Mouse (Mus musculus): Measurements from ENCODE around the gene Lrrc4. TPM values are rescaled to one million over a fixed set of nuclear protein-coding genes. Genes with fewer than 3 reads are reported as not detected.

Gene Lrrc4
- polyA plus RNA-seq, 1 experiment from 2014 or later = 1.9 TPM

- ATAC-seq (replicated peaks; ENCODE audit: low FRiP score) = no peak
- 42% methylated on average over 3 of the region's 3 CpGs for WGBS
- no peak overlapping the region for H3K4me3 ChIP-seq (replicated peaks)
- H3K9me3 ChIP-seq (replicated peaks) = no peaks in the 10 kb centered on the region
- no peaks in the 10 kb centered on the region for H3K27me3 ChIP-seq
- no peaks in the 10 kb centered on the region for H3K36me3 ChIP-seq
- no peak overlapping the region for H3K4me2 ChIP-seq
- H3K27ac ChIP-seq = no peak overlapping the region
- H3K9ac ChIP-seq = no peak overlapping the region
- H3K4me1 ChIP-seq = peaks cover 47% of the 10 kb centered on the region
Measured at GRCm38 (mm10) chr6:28853164-28853563, 21.6 kb upstream of the Lrrc4 start.

- peaks cover 51% of the 10 kb centered on the region for H3K4me1 ChIP-seq
- H3K36me3 ChIP-seq = no peaks in the 10 kb centered on the region
- no peak overlapping the region for H3K4me3 ChIP-seq (replicated peaks)
- no peak overlapping the region for H3K27ac ChIP-seq
- WGBS = 57% methylated on average over 7 of the region's 7 CpGs
- no peak overlapping the region for H3K9ac ChIP-seq
- H3K9me3 ChIP-seq (replicated peaks) = no peaks in the 10 kb centered on the region
- no peaks in the 10 kb centered on the region for H3K27me3 ChIP-seq
- no peak overlapping the region for H3K4me2 ChIP-seq
- ATAC-seq (replicated peaks; ENCODE audit: low FRiP score) = no peak
Measured at GRCm38 (mm10) chr6:28852342-28852741, 20.8 kb upstream of the Lrrc4 start.

DNA sequence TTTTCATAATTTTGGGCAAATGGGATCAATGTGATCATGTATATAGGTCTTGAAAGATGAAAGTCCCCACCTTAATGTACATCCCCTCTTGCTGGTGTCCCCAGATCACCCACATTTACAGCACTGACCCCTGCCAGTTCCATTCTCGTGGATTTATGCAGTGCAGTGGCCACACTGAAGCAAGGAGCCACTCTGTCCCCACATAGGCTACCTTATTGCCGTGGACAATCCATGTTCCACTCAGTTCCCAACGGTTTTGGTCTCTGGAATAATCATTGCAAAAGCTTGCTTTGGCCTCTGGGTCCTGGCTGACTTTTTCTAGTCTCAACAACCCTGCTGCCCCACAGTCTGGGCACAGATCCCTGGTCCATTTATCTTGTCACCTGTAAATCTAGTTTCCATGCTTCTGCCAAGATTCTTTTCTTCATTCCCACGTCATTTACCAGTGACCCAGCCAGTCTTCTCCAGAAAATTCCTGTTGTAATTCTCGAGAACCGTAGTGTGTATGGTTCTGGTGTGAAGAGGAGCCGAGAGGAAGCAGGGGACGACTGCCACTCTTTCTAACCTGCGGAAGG, 18.9 kb upstream of the Lrrc4 start:
- WGBS = 81% methylated on average over 9 of the region's 9 CpGs
- no peak overlapping the region for H3K27ac ChIP-seq
- H3K9ac ChIP-seq = no peak overlapping the region
- no peaks in the 10 kb centered on the region for H3K36me3 ChIP-seq
- ATAC-seq (replicated peaks; ENCODE audit: low FRiP score) = no peak
- H3K4me3 ChIP-seq (replicated peaks) = no peak overlapping the region
- H3K4me2 ChIP-seq = no peak overlapping the region
- H3K4me1 ChIP-seq = peaks cover 54% of the 10 kb centered on the region
- H3K9me3 ChIP-seq (replicated peaks) = no peaks in the 10 kb centered on the region
- no peaks in the 10 kb centered on the region for H3K27me3 ChIP-seq

- no peak for ATAC-seq (replicated peaks; ENCODE audit: low FRiP score)
- H3K36me3 ChIP-seq = no peaks in the 10 kb centered on the region
- no peak overlapping the region for H3K27ac ChIP-seq
- no peaks in the 10 kb centered on the region for H3K9me3 ChIP-seq (replicated peaks)
- 40% methylated on average over 3 of the region's 3 CpGs for WGBS
- peaks cover 45% of the 10 kb centered on the region for H3K4me1 ChIP-seq
- no peak overlapping the region for H3K9ac ChIP-seq
- no peaks in the 10 kb centered on the region for H3K27me3 ChIP-seq
- no peak overlapping the region for H3K4me2 ChIP-seq
- no peak overlapping the region for H3K4me3 ChIP-seq (replicated peaks)
Measured at GRCm38 (mm10) chr6:28849317-28849716, 17.8 kb upstream of the Lrrc4 start.

GRCm38 (mm10) chr6:28848891-28849290, 17.3 kb upstream of the Lrrc4 start:
- peak overlapping the region; percentile 3; the same call in 1 of the 2 replicates for H3K27ac ChIP-seq
- peaks cover 41% of the 10 kb centered on the region for H3K4me1 ChIP-seq
- H3K36me3 ChIP-seq = no peaks in the 10 kb centered on the region
- WGBS = 60% methylated on average over 9 of the region's 9 CpGs
- no peak for ATAC-seq (replicated peaks; ENCODE audit: low FRiP score)
- H3K9me3 ChIP-seq (replicated peaks) = no peaks in the 10 kb centered on the region
- no peak overlapping the region for H3K9ac ChIP-seq
- H3K4me3 ChIP-seq (replicated peaks) = no peak overlapping the region
- no peak overlapping the region for H3K4me2 ChIP-seq
- no peaks in the 10 kb centered on the region for H3K27me3 ChIP-seq

- H3K9ac ChIP-seq = no peak overlapping the region
- WGBS = 40% methylated on average over 6 of the region's 6 CpGs
Measured at GRCm38 (mm10) chr6:28848285-28848794, 16.8 kb upstream of the Lrrc4 start.

DNA sequence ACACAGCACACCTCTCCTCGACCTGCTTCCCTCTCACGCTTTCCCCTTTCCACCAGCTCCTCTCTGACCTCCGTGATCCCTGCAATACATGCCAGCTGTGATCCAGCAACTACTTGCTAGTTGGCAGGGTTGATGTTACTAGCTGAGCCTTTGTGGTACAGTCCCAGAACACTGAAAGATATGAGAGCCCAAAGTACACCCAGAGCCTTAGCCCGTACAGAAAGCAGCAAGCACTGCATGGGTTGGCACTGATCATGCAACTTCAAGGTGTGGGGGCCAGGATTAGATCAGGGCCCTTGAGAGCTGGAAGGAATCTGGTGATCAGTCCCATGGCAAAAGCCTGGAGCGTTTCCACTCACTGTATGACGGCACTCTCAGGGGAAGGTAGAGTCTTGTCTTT, 16.1 kb upstream of the Lrrc4 start:
- no peak overlapping the region for H3K9ac ChIP-seq
- H3K9me3 ChIP-seq (replicated peaks) = no peaks in the 10 kb centered on the region
- ATAC-seq (replicated peaks; ENCODE audit: low FRiP score) = no peak
- no peak overlapping the region for H3K4me2 ChIP-seq
- peak overlapping the region; percentile 3; the same call in 1 of the 2 replicates for H3K27ac ChIP-seq
- WGBS = 55% methylated on average over 6 of the region's 6 CpGs
- H3K4me3 ChIP-seq (replicated peaks) = no peak overlapping the region
- no peaks in the 10 kb centered on the region for H3K36me3 ChIP-seq
- peaks cover 32% of the 10 kb centered on the region for H3K4me1 ChIP-seq
- H3K27me3 ChIP-seq = no peaks in the 10 kb centered on the region

More at GRCm38 (mm10) chr6:28848285-28848794, 16.8 kb upstream of the Lrrc4 start:
- Histone ChIP-seq H3K27me3 (no peaks in the 10 kb centered on the region), H3K4me1 (peaks cover 35% of the 10 kb centered on the region), H3K4me2 (no peak overlapping the region), H3K9me3 (replicated peaks) (no peaks in the 10 kb centered on the region), H3K27ac (peak overlapping the region; percentile 3; the same call in 1 of the 2 replicates), H3K4me3 (replicated peaks) (no peak overlapping the region), H3K36me3 (no peaks in the 10 kb centered on the region)
- ATAC-seq (replicated peaks; ENCODE audit: low FRiP score) = no peak

- Histone ChIP-seq H3K9ac (no peak overlapping the region), H3K9me3 (replicated peaks) (no peaks in the 10 kb centered on the region), H3K27ac (no peak overlapping the region), H3K4me3 (replicated peaks) (no peak overlapping the region), H3K36me3 (no peaks in the 10 kb centered on the region), H3K4me2 (no peak overlapping the region), H3K4me1 (peaks cover 32% of the 10 kb centered on the region), H3K27me3 (no peaks in the 10 kb centered on the region)
- 37% methylated on average over 4 of the region's 4 CpGs for WGBS
- no peak for ATAC-seq (replicated peaks; ENCODE audit: low FRiP score)
Measured at GRCm38 (mm10) chr6:28845610-28846009, 14.1 kb upstream of the Lrrc4 start.

- H3K4me1 ChIP-seq = peaks cover 10% of the 10 kb centered on the region
- H3K27me3 ChIP-seq = no peaks in the 10 kb centered on the region
- no peak for ATAC-seq (replicated peaks; ENCODE audit: low FRiP score)
- no peak overlapping the region for H3K27ac ChIP-seq
- no peaks in the 10 kb centered on the region for H3K9me3 ChIP-seq (replicated peaks)
- no peak overlapping the region for H3K4me3 ChIP-seq (replicated peaks)
- H3K36me3 ChIP-seq = no peaks in the 10 kb centered on the region
- H3K4me2 ChIP-seq = no peak overlapping the region
- 78% methylated on average over 4 of the region's 4 CpGs for WGBS
- H3K9ac ChIP-seq = no peak overlapping the region
Measured at GRCm38 (mm10) chr6:28842375-28843276, 11.1 kb upstream of the Lrrc4 start.

DNA sequence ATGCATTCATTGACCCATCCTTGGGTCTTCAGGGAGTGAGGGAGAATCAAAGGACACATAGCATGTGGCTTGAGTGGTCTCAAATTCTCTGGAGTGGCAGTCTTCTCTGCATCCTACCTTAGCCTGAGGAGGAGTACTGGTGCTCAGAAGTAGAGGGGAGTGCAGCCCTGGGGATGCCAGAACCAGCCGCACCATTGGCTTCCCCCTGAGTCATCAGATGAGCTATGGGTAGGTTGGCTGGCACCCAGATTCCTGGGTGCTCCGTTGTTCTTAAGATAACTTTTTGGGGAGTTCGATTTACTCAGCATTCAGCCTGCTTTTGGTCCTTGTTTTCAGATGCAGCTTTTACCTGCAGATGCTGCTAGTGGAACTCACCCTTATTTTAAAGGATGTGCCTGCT, 10.0 kb upstream of the Lrrc4 start:
- H3K36me3 ChIP-seq = no peaks in the 10 kb centered on the region
- no peak overlapping the region for H3K9ac ChIP-seq
- H3K4me2 ChIP-seq = no peak overlapping the region
- no peak for ATAC-seq (replicated peaks; ENCODE audit: low FRiP score)
- WGBS = 82% methylated on average over 3 of the region's 3 CpGs
- no peak overlapping the region for H3K4me3 ChIP-seq (replicated peaks)
- H3K9me3 ChIP-seq (replicated peaks) = no peaks in the 10 kb centered on the region
- H3K27me3 ChIP-seq = no peaks in the 10 kb centered on the region
- H3K27ac ChIP-seq = no peak overlapping the region
- peaks cover 7% of the 10 kb centered on the region for H3K4me1 ChIP-seq

GRCm38 (mm10) chr6:28836600-28836999, 5.1 kb upstream of the Lrrc4 start:
- ATAC-seq (replicated peaks; ENCODE audit: low FRiP score) = no peak
- Histone ChIP-seq H3K27me3 (0 out of 2 replicates have a peak, but pooled peaks cover 6% of the 10 kb centered on the region), H3K4me3 (replicated peaks) (no peak overlapping the region), H3K27ac (no peak overlapping the region), H3K4me2 (no peak overlapping the region), H3K9me3 (replicated peaks) (no peaks in the 10 kb centered on the region), H3K4me1 (peaks cover 19% of the 10 kb centered on the region), H3K36me3 (no peaks in the 10 kb centered on the region), H3K9ac (no peak overlapping the region)

DNA sequence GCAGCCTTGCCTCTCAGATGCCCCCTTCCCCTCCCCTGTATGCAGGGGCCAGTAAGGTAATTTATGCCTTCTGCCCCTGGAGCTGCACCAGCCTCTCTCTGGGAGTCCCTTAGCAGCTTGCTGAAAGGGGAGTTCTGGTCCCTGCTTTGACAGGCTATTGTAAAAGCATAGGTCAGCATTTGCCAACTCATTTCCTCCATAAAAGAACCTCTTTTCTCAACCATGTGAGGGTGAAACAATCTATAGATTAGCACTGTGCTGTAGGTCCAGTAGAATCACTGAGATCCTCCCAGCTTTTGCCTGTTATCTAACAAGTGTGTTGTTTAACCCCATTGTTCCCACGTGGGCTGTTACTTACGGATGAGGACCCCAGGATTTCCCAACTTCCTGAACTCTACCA, 2.5 kb upstream of the Lrrc4 start:
- 0 out of 2 replicates have a peak, but pooled peaks cover 6% of the 10 kb centered on the region for H3K36me3 ChIP-seq
- 59% methylated on average over 2 of the region's 2 CpGs for WGBS

More for the DNA sequence above, 2.5 kb upstream of the Lrrc4 start:
- H3K4me1 ChIP-seq = peaks cover 26% of the 10 kb centered on the region
- no peak overlapping the region for H3K27ac ChIP-seq
- H3K27me3 ChIP-seq = peaks cover 23% of the 10 kb centered on the region
- H3K4me3 ChIP-seq (replicated peaks) = peak overlapping the region; percentile 65; the same call in 1 of the 2 replicates
- ATAC-seq (replicated peaks; ENCODE audit: low FRiP score) = no peak
- peak overlapping the region; percentile 90 for H3K4me2 ChIP-seq
- H3K9ac ChIP-seq = no peak overlapping the region
- H3K9me3 ChIP-seq (replicated peaks) = no peaks in the 10 kb centered on the region

Measured in kidney, embryonic 15.5 days (tissue).